Mouse (Mus musculus): ENCODE measurements around the gene Fam90a1a.
"Not testable (repeated sequence)": the region's sequence is repeated elsewhere in the genome, so short reads cannot be mapped to it uniquely, and the experiment has no call there.

DNA sequence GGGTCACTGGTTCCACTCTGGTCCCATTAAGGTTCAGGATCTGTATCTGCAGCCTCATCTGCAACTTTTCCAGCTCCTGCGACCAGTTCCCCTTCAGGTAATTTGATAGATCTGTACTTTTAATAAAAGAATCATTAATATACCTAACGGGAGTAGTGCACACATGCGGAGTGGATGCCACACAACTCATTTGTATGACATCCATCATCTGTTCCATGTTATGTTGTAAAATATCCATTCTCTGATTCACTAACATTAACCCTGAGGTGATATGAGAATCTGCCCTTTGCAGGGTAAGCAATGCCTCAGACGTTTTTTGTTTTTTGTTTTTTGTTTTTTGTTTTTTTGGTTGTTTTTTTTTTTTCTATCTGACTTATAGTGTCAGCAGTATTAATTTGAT, 20.5 kb upstream of the Fam90a1a start, which contains the start of gene Defb35:
- TF ChIP-seq POLR2A (IDR thresholded peaks at IDR 0.05; ENCODE audit: borderline replicate concordance, extremely low read depth, insufficient read depth, insufficient read length, poor library complexity, severe bottlenecking); CTCF (IDR thresholded peaks at IDR 0.05; ENCODE audit: borderline replicate concordance, extremely low read depth, insufficient read depth, insufficient read length): not testable (repeated sequence)

Data from brain, embryonic 14.5 days (tissue).